Mouse (Mus musculus) bone marrow, adult 2 months (tissue): Measurements from ENCODE around the gene AU018091. TPM values are rescaled to one million over a fixed set of nuclear protein-coding genes. Genes with fewer than 3 reads are reported as not detected.

Experiments used
- H3K27ac ChIP-seq: fragments of 200-500 bp; 2 replicates; pipeline ENCODE4 v1.5.1; 2012; ENCODE audit warnings: low read depth, mild to moderate bottlenecking, control low read depth, inconsistent platforms, low read length; ENCODE audit not compliant: control insufficient read depth, poor library complexity, insufficient read depth
- H3K4me1 ChIP-seq: fragments of 200-500 bp; 2 replicates; pipeline ENCODE4 v1.6.1; 2011; ENCODE audit warnings: low read length; ENCODE audit not compliant: control insufficient read depth, insufficient read depth
- H3K4me3 ChIP-seq: fragments of 200-500 bp; replicated peaks from 2 replicates; pipeline ENCODE3; 2011; ENCODE audit warnings: mild to moderate bottlenecking, low read depth, low read length, control low read depth; ENCODE audit not compliant: control insufficient read depth
- CTCF ChIP-seq: fragments of 200-500 bp; IDR thresholded peaks from 2 replicates; pipeline ENCODE4 v1.5.1; 2011; ENCODE audit warnings: low read length, control low read depth; ENCODE audit not compliant: control insufficient read depth, insufficient read depth
- POLR2A ChIP-seq: fragments of 200-500 bp; IDR thresholded peaks from 2 replicates; pipeline ENCODE4 v1.6.1; 2011; ENCODE audit warnings: low read depth, mild to moderate bottlenecking, control low read depth, low read length, borderline replicate concordance; ENCODE audit not compliant: control insufficient read depth
- WGBS: fragments of 180-500 bp; shearing (Covaris S2); methylation state at CpG from one replicate; pipeline ENCODE4 v1.1.7; 2018; 5-methylcytosine and 5-hydroxymethylcytosine counted together
- polyA plus RNA-seq: library from polyadenylated mRNA; stranded (reverse); fragments of >200 nt; gene quantifications from 2 replicates; pipeline ENCODE4 v1.2.4, GENCODE M21; 2011; ENCODE audit warnings: low replicate concordance; ENCODE audit not compliant: missing spikeins, insufficient read depth, insufficient read length

The AU018091 gene
- polyA plus RNA-seq, 1 experiment: 5.3 TPM

DNA sequence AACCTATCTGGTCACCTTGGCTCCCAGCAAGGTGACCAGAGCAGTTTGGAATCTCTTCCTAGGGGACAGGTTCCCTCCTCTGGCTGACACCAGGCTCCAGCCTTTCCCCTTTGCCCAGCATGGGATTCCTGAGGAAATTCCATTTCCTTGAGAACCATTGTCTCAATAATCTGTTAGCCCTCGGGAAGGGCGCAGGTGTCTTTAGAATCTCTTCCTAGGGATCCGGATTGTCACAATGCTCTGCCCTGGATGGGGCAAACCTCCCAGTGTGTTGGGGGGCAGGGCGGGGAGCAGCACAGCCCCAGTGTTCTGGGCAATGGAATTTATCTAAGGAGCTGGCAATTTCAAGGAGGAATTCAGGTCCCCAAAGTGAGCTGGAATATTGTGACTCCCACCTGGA, 37.5 kb upstream of the AU018091 start:
- 60% methylated on average over 4 of the region's 4 CpGs for WGBS
- Histone ChIP-seq H3K4me3 (no peak overlapping the region), H3K27ac (no peak overlapping the region), H3K4me1 (no peaks in the 10 kb centered on the region)
- no peak for TF ChIP-seq CTCF

DNA sequence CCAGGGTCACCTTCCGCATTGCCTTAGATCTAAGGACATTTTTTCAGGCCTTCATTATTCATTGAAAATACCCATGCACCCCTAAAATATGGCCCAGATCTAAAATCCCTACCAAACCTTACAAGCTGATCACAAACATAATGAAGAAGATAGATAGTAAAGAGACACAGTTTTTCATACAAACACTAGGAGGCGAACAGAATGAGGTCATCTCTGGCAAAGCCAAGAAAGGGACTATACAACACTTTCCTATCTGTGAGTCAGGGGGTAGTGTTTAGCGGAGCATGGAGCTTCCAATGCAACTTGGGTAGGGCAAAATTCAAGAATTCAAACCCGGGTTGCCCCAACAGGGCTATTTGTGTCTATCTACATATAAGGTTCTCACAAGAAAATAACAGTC, 35.6 kb upstream of the AU018091 start:
- no peak for TF ChIP-seq CTCF
- TF ChIP-seq POLR2A: no peak
- 71% methylated on average over 4 of the region's 4 CpGs for WGBS
- H3K4me1 ChIP-seq: no peaks in the 10 kb centered on the region
- H3K27ac ChIP-seq: no peak overlapping the region
- H3K4me3 ChIP-seq: no peak overlapping the region

DNA sequence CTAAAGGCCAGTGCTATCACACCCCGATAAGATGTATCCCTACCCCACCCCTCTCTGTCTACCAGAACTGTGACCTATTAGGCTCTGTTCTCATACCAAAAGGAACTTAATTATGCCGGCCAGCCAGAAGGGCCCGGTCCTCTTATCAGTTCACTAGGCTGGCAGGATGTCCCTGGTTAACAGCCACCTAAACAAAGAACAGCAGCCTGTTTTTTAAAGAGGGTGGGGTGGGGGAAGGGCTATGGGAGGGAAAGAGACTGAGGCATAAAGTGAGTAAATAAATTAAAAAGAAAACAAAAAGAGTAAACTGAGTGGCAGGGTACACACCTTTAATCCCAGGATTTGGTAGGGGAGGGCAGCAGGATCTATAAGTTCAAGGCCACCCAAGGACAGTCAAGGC, 34.9 kb upstream of the AU018091 start:
- Histone ChIP-seq H3K4me3 (no peak overlapping the region), H3K4me1 (no peaks in the 10 kb centered on the region), H3K27ac (no peak overlapping the region)
- WGBS: 24% methylated on average over 3 of the region's 3 CpGs
- no peak for TF ChIP-seq CTCF
- TF ChIP-seq POLR2A: no peak

DNA sequence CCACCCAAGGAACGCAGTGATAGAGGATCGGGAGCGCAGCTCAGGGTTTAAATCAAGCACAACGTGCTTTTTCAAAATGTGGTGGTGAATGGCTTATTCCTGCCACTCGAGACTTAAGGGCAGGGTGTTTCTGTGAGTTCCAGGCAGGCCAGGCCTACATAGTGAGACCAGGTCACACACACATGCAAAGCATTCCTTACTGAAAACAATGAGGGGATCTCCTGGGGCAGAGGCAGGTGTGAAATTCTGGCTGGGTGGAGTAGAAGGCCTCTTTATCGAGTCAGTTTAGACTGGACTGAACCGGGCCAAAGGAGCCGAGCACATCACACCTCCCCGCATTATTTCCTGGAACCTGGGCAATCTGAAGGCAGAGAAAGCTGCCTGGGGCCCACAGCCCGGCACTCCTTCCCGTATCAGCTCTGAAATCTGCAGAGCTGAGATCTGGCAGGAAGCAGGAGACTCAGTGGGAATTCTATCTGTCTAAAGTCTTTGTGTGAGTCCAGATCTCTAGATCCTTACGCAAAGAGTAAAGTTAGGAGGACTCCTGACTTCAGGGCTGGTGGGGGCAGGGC, 32.2 kb upstream of the AU018091 start:
- Histone ChIP-seq H3K4me1 (no peaks in the 10 kb centered on the region), H3K4me3 (no peak overlapping the region), H3K27ac (no peak overlapping the region)
- TF ChIP-seq CTCF (no peak), POLR2A (no peak)
- WGBS: 65% methylated on average over 12 of the region's 12 CpGs

DNA sequence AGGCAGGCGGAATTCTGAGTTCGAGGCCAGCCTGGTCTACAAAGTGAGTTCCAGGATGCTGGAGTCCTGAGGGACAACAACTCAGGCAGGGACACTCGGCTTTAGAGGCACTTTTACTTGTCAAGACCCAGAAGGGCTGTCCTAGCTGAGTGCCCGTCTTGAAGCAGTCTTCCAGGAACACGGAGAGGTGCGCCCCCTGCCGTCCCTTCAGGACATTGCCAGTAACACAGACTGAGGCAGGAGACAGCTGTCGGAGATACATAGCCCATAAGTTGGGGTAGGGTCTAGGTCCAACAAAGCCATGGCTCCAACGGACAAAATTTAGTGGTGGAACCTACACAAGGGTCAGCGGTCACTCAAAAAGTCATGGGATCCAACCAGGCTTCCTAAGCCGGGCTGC, 29.9 kb upstream of the AU018091 start:
- WGBS: 43% methylated on average over 11 of the region's 11 CpGs
- H3K27ac ChIP-seq: no peak overlapping the region
- TF ChIP-seq CTCF (peak; percentile 57), POLR2A (no peak)
- H3K4me1 ChIP-seq: no peaks in the 10 kb centered on the region
- H3K4me3 ChIP-seq: no peak overlapping the region

DNA sequence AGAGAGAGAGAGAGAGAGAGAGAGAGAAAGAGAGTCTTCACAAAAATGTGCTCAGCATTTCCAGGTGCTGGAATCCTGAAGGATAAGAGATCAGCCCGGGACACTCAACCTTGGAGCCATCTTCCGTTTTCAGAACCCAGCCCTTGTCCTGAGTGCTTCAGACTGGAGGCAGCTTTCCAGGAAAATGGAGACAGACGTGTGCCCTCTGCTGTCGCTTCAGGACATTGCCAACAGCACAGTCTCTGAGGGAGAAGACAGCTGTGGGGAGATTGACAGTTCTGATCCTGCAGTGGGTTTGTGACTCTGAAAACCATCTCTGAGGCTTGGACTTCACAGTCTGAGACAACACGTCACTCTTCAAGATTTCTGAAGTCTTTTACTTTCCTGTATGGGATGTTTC, 26.8 kb upstream of the AU018091 start:
- H3K4me1 ChIP-seq: no peaks in the 10 kb centered on the region
- TF ChIP-seq CTCF: no peak
- no peak for TF ChIP-seq POLR2A
- H3K4me3 ChIP-seq: no peak overlapping the region
- 61% methylated on average over 5 of the region's 5 CpGs for WGBS
- H3K27ac ChIP-seq: no peak overlapping the region

DNA sequence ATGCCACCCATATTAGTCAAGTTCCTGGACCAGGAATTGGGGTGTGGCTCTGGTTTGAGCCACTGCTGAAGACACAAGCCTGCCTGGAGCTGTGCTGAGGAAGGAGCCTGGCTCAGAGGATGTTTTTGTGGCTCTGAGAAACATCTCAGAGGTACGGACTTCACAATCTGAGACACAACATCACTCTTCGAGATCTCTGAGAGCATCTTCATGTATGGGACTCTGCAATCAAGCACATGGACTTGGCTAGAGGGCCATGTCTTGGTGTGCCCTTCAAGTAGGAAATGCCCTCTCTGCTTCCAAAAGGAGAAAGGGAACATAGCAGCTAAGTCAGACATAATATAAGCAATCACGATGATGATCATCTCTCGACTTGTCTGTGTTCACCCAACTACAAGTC, 25.5 kb upstream of the AU018091 start:
- 84% methylated on average over 4 of the region's 4 CpGs for WGBS
- Histone ChIP-seq H3K4me3 (no peak overlapping the region), H3K27ac (no peak overlapping the region), H3K4me1 (no peaks in the 10 kb centered on the region)
- no peak for TF ChIP-seq POLR2A
- TF ChIP-seq CTCF: no peak

DNA sequence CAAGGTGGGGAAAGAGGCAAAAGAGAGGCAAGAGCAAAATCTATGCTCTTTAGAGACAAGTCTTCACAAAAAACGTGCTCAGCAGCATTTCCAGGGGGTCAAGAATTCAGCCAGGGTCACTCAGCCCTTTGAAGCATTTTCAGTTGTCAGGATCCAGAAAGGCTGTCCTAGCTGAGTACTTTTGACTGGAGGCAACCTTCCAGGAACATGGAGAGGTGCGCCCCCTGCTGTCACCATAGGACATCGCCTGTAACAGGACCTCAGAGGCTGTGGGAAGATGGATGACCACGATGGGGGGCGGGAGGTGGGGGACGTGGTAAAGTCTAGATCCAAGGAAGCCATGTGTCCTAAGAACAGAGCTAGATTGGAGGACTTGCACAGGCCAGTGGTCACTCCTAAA, 24.9 kb upstream of the AU018091 start:
- TF ChIP-seq POLR2A (no peak), CTCF (peak; percentile 52)
- WGBS: 14% methylated on average over 6 of the region's 6 CpGs

DNA sequence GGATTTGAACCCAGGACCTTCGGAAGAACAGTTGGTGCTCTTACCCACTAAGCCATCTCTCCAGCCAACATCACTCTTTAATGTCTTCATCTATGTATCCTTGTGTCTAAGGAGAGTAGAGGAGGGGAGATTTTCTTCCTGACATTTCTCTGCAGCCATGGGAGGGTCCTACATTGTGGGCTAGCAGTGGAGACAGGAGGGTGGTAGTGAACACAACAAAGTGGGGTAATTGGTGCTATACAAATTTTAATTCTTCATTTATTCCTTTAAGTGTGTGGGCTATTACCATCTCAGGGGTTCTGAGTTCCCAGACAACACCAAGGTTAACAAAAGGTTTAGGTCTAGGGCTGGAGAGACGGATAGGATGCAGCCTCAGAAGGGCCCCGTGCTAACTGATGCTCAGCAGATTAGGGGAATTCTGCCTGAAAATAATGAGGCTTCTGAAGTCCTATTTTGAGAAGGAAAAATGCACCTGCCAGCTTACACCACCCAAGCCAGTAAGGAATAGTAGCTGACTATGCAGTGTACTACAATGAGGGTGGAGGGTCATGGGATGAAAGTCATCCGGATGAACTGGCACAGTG, 24.1 kb upstream of the AU018091 start:
- no peak overlapping the region for H3K4me3 ChIP-seq
- TF ChIP-seq POLR2A (no peak), CTCF (no peak)
- no peak overlapping the region for H3K27ac ChIP-seq
- WGBS: 76% methylated on average over 4 of the region's 4 CpGs
- no peaks in the 10 kb centered on the region for H3K4me1 ChIP-seq

More for the DNA sequence above, 24.9 kb upstream of the AU018091 start:
- no peak overlapping the region for H3K4me3 ChIP-seq
- no peak overlapping the region for H3K27ac ChIP-seq
- H3K4me1 ChIP-seq: no peaks in the 10 kb centered on the region
